Mouse (Mus musculus): Measurements from ENCODE around the gene Atg16l1.

DNA sequence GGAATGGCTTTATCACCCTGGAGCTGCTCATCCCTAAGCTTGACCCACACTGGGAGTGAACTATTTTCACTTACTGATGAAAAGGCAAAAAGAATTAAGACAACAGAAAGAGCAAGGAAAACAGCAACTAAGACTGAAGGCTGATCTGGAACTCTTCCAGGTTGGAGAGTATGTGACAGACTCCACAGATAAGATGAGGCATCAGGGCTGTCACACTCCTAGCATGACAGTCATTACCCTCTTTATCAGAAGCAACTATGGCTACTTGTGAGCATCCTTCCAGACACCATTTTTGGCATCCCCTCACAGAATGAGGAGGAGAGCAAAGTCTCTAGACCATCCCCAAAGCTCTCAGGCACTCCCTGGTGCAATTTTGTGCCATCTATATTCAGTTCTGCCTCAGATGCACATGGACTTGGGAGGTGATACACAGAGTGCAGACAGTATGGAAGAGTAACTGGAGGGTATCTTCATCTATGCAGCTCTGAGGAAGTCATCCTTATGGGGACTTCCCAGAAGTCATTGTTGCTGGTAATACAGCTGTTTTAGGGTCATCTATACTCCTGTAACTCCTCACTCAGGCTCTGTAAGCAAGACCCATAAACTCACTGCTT, 6.2 kb upstream of the Atg16l1 start:
- TF ChIP-seq CTCF (IDR thresholded peaks at IDR 0.05; ENCODE audit: low read depth): no peak
- no peak for TF ChIP-seq EP300 (optimal IDR thresholded peaks at IDR 0.05)
